Mouse (Mus musculus) midbrain, embryonic 12.5 days (tissue): ENCODE measurements around the gene Cyp21a1. TPM values are rescaled to one million over a fixed set of nuclear protein-coding genes. Genes with fewer than 3 reads are reported as not detected.
"Not testable (repeated sequence)": the region's sequence is repeated elsewhere in the genome, so short reads cannot be mapped to it uniquely, and the experiment has no call there.

Experiments used
- ATAC-seq: fragments of 200-750 bp; cut with Nextera tagmentation; 2 replicates; pipeline ENCODE4 v1.8.0; 2017; ENCODE audit warnings: low read depth, moderate TSS enrichment, moderate library complexity; ENCODE audit not compliant: low FRiP score
- H3K27ac ChIP-seq: fragments of 300-500 bp; sonication (generic); replicated peaks from 2 replicates; pipeline ENCODE4 v1.5.1; 2016; ENCODE audit warnings: mild to moderate bottlenecking
- H3K27me3 ChIP-seq: fragments of 300-500 bp; sonication (generic); 2 replicates; pipeline ENCODE4 v1.6.1; 2016; ENCODE audit warnings: mild to moderate bottlenecking
- H3K36me3 ChIP-seq: fragments of 300-500 bp; sonication (generic); 2 replicates; pipeline ENCODE4 v1.6.1; 2016
- H3K4me1 ChIP-seq: fragments of 300-500 bp; sonication (generic); 2 replicates; pipeline ENCODE4 v1.6.1; 2016
- H3K4me2 ChIP-seq: fragments of 300-500 bp; sonication (generic); replicated peaks from 2 replicates; pipeline ENCODE4 v1.6.1; 2016; ENCODE audit warnings: mild to moderate bottlenecking, moderate library complexity
- H3K4me3 ChIP-seq: fragments of 300-500 bp; sonication (generic); 2 replicates; pipeline ENCODE4 v1.5.1; 2016; ENCODE audit warnings: mild to moderate bottlenecking
- H3K9ac ChIP-seq: fragments of 300-500 bp; sonication (generic); replicated peaks from 2 replicates; pipeline ENCODE4 v1.6.1; 2016; ENCODE audit warnings: mild to moderate bottlenecking, moderate library complexity
- H3K9me3 ChIP-seq: fragments of 300-500 bp; sonication (generic); 2 replicates; pipeline ENCODE4 v1.6.1; 2016; ENCODE audit warnings: mild to moderate bottlenecking
- WGBS: fragments of 180-500 bp; shearing (Covaris S2); methylation state at CpG from one replicate; pipeline ENCODE4 v1.1.7; 2016; 5-methylcytosine and 5-hydroxymethylcytosine counted together
- polyA plus RNA-seq: library from polyadenylated mRNA; unstranded; fragments of >200 nt; fragmentation: Nextera tagmentation; extraction: Ambion mirVana; gene quantifications from 2 replicates; pipeline ENCODE4 v1.2.1, GENCODE M21; 2016

Gene Cyp21a1
- polyA plus RNA-seq, 1 experiment from 2014 or later, result not detected

DNA sequence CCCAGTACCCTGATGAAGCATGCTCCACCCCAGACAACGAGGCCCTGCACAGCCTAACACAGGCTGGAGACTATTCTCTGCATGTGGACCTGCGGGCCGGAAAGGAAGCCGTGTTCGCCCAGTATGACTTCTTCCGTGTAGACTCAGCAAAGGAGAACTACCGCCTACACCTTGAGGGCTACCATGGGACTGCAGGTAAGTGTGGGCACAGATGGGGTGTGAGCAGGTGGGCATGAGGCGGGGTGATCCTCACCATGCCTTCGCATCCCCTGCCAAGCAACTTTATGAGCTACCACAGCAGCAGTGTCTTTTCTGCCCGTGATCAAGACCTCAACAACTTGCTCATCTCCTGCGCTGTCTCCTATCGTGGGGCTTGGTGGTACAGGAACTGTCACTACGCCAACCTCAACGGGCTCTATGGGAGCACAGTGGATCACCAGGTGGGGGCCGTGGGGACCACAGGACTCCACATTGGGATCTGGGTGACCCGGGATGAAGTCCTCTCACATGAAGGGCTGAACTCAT lies 3.5 kb downstream of the Cyp21a1 start:
- not testable (repeated sequence) for H3K9me3 ChIP-seq, H3K36me3 ChIP-seq, H3K27me3 ChIP-seq, ATAC-seq, H3K4me2 ChIP-seq, H3K4me1 ChIP-seq, H3K9ac ChIP-seq, H3K4me3 ChIP-seq, H3K27ac ChIP-seq
- 91% methylated on average over 16 of the region's 16 CpGs for WGBS

DNA sequence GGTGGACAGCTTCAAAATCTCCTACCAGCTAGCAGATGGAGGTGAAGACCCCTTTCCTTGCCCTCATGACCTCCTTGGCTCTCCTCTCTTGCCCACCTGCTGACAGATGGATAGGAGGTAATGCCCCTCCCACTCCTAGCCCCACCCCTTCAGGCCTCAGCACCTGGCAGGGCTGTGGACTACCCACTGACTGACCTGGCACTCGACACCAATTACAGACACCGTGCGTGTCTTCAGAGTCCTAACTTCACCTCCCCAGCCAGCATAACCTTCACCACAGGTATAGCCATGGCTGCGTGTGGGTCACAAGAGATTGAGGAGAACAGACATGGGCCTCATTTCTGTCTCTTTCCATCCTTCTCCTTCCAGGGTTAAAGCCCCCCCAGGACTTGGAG lies 4.8 kb downstream of the Cyp21a1 start:
- ATAC-seq, result no peak
- no peak overlapping the region for H3K4me2 ChIP-seq

DNA sequence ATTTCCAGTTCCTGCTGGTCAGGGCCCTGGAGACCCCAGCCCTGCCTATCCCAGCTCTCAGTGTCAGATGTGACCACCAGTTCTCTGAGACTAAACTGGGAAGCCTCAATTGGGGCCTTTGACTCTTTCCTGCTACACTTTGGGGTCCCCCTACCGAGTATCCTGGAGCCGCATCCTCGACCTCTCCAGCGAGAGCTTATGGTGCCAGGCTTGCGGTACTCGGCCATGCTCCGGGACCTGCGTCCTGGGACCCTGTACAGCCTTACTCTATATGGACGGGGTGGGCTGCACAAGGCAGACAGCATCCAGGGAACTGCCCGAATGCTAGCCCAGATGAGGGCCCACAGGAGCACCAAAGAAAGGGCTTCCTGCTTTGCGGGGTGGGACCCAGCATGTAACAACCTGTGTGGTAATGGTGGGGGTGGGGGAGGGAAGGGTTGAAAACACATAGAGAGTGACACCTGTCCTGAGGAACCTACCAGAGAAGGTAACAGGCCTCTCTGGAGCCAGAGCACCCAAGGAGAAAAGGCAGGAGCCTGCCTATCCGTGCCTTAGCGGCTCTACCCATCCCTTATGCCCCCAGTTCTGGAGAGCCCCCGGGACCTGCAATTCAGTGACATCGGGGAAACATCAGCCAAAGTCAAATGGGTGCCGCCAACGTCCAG lies 5.4 kb downstream of the Cyp21a1 start:
- 90% methylated on average over 17 of the region's 17 CpGs for WGBS
- H3K9me3 ChIP-seq, result no peaks in the 10 kb centered on the region
- no peaks in the 10 kb centered on the region for H3K36me3 ChIP-seq
- no peak overlapping the region for H3K4me2 ChIP-seq
- H3K9ac ChIP-seq, result no peak overlapping the region
- no peak overlapping the region for H3K27ac ChIP-seq
- no peak overlapping the region for H3K4me3 ChIP-seq
- ATAC-seq, result no peak
- H3K4me1 ChIP-seq, result no peaks in the 10 kb centered on the region
- no peaks in the 10 kb centered on the region for H3K27me3 ChIP-seq

More for the DNA sequence above, 4.8 kb downstream of the Cyp21a1 start:
- H3K9me3 ChIP-seq, result no peaks in the 10 kb centered on the region
- WGBS, result 87% methylated on average over 4 of the region's 4 CpGs
- H3K27me3 ChIP-seq, result no peaks in the 10 kb centered on the region
- no peak overlapping the region for H3K27ac ChIP-seq
- H3K4me1 ChIP-seq, result no peaks in the 10 kb centered on the region
- no peak overlapping the region for H3K9ac ChIP-seq
- no peaks in the 10 kb centered on the region for H3K36me3 ChIP-seq
- H3K4me3 ChIP-seq, result no peak overlapping the region

DNA sequence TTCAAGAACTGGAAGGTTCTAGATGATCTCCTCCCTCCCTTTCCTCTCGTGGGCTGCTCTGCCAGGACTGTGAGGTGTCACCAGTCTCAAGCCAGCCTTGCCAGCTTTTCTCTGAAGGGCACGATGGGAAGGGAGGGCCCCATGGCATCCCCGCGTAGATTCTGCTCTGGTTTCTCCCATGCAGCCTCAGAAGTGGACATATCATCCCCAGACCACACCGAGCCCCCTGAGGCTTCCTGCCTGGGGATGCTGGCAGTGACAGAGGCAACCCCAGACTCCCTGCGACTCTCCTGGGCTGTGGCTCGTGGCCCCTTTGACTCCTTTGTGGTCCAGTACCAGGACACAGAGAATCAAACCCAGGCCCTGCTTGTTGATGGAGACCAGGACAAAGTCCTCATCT lies 6.3 kb downstream of the Cyp21a1 start:
- not testable (repeated sequence) for H3K9me3 ChIP-seq, H3K27ac ChIP-seq, H3K4me1 ChIP-seq, H3K4me3 ChIP-seq, H3K27me3 ChIP-seq, H3K4me2 ChIP-seq, ATAC-seq, H3K9ac ChIP-seq, H3K36me3 ChIP-seq
- WGBS, result 88% methylated on average over 6 of the region's 7 CpGs

DNA sequence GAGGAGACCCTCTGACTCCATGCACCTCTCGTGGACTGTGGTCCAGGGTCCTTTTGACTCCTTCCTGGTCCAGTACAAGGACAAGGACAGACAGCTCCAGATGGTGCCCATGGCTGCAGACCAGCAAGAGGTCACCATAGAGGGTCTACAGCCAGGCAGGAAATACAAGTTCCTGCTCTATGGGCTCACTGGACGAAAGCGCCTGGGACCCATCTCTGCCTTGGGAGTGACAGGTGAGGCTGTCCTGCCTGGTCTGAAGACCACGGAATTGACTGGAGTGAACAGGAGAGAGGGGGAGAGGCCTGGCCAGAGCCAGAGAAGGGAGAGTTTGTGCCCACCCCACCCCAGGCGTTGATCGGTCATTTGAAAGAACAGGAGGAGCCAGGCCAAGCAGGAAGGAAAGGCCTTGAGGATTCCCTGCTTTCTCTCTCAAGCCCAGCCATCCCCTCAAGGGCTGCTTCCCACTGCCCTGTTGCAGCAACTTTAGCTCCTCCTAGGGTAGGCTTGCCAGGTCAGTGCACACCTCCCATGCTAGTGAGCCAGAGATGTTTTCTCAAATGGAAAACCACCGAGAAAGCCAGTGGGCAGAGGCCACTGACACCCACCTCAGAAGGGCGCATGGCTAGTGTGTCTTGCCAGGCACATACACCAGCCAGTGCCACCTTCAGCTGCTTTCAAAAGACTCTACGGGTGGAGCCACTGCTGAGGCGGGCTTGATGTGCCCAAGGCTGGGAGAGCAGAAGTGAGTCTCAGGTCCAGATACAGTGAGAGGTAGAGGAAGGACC lies 7.0 kb downstream of the Cyp21a1 start:
- H3K27me3 ChIP-seq, ATAC-seq, H3K9me3 ChIP-seq, H3K36me3 ChIP-seq, H3K27ac ChIP-seq, H3K4me1 ChIP-seq, H3K9ac ChIP-seq, H3K4me2 ChIP-seq, H3K4me3 ChIP-seq: not testable (repeated sequence)
- WGBS, result 89% methylated on average over 10 of the region's 10 CpGs

DNA sequence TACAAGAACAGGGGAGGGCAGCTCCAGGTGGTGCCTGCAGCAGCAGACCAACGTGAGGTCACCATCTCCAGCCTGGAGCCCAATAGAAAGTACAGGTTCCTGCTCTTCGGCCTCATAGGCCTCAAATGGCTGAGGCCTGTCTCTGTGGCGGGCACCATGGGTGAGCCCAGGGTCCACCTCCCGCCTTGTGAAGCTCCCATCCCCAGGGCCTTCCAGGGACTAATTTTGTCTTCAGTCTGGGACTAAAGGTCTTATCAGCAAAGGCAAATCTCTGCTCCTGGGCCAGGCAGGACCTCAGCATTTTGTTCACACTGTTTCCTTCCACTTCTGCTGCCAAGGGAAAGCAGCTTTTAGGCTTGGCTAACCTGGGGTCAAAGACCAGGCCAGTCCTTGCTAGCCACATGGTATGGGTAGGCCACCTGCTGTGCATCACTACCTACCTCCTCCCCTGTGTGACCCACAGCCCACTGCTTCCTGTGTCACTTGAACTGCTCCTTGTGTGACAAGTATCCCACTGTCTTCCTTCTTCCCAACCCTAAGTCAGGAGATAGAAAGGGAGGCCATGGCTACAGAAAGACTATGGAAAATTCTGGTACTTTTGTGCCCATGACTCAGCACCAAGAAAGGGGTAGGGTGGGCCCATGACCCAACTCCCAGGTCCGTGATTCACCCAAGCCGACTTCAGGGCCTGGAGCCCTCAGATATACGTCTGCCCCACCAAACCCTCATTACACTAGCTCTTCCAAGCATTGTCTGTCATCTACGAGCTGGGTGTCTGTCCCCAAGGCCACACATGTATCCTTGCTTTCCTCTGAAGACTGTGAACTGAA lies 7.8 kb downstream of the Cyp21a1 start:
- Histone ChIP-seq H3K27me3 (no peaks in the 10 kb centered on the region), H3K36me3 (no peaks in the 10 kb centered on the region), H3K27ac (no peak overlapping the region), H3K4me1 (no peaks in the 10 kb centered on the region), H3K4me3 (no peak overlapping the region), H3K9ac (no peak overlapping the region), H3K9me3 (0 out of 2 replicates have a peak, but pooled peaks cover 7% of the 10 kb centered on the region), H3K4me2 (no peak overlapping the region)
- 79% methylated on average over 8 of the region's 8 CpGs for WGBS
- ATAC-seq, result no peak

DNA sequence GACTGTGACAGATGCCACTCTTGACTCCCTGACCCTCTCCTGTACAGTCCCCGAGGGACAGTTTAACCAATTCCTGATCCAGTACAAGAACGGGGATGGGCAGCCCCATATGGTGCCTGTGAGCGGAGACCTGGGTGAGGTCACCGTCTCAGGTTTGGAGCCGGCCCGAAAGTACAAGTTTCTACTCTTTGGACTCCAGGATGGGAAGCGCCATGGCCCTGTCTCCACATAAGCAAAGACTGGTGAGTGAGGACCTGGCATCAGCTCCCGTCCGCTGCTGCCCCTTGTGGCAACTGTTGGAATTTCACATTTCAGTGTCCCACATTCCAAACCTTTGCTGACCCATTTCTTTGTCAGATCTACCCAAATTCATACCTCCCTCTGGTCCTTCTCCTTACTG lies 8.7 kb downstream of the Cyp21a1 start:
- Histone ChIP-seq H3K4me2 (no peak overlapping the region), H3K4me1 (no peaks in the 10 kb centered on the region), H3K27me3 (no peaks in the 10 kb centered on the region), H3K27ac (no peak overlapping the region), H3K4me3 (no peak overlapping the region), H3K9me3 (0 out of 2 replicates have a peak, but pooled peaks cover 7% of the 10 kb centered on the region), H3K9ac (no peak overlapping the region), H3K36me3 (no peaks in the 10 kb centered on the region)
- 72% methylated on average over 9 of the region's 9 CpGs for WGBS
- ATAC-seq, result no peak

DNA sequence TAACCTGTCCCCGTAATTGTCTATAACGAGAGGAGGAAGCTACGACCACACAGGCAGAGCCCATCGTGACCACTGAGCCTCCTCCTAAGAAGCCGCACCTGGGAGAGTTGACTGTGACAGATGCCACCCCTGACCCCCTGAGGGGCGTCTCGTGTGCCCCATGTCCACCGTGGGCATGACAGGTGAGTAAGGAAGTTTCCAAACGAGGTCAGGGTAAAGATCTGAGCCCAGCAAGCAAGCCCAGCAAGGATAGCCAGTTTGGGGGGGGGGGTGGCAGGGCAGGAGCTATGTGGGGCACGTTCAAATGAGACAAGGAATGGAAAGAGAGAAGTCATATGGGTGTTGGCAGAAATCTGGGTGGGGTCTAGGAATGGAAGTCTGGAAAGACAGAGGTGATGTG lies 9.3 kb downstream of the Cyp21a1 start:
- no peak overlapping the region for H3K4me3 ChIP-seq
- no peak for ATAC-seq
- no peak overlapping the region for H3K4me2 ChIP-seq
- no peak overlapping the region for H3K27ac ChIP-seq
- no peaks in the 10 kb centered on the region for H3K27me3 ChIP-seq
- no peaks in the 10 kb centered on the region for H3K36me3 ChIP-seq
- H3K9me3 ChIP-seq, result 0 out of 2 replicates have a peak, but pooled peaks cover 7% of the 10 kb centered on the region
- H3K4me1 ChIP-seq, result no peaks in the 10 kb centered on the region
- H3K9ac ChIP-seq, result no peak overlapping the region
- 84% methylated on average over 10 of the region's 10 CpGs for WGBS

DNA sequence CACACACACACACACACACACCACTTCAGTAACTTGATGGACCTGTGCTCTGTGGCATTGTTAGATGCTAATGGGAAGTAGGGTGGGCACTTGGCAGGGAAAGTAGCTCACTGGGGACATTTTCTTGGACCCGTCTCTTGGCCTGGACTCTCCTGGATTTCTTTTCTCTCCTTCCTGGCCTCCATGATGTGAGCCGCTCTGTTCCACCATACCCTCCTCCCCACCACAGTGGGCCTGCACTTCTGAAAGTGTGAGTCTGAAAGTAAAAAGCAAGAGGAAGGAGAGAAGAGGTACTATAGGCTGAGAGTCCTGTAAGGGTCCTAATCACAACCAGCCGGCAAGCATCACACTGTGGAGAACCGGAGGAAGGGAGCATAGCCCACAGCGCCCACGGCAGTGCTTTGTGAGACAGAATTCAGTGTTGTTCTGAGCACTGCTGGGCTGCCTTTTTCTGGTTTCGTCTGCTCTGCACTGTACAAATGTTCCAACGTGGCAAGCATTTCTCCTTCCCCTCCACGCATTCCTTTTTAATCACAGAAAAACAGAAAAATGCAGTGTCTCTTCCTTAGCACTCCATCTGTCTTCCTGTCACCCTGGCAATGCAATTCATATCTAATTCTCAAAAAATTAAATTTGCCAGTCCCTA lies 26.6 kb downstream of the Cyp21a1 start:
- H3K27ac ChIP-seq, result no peak overlapping the region
- peaks cover 14% of the 10 kb centered on the region; the same call in 1 of the 2 replicates for H3K9me3 ChIP-seq
- WGBS, result 76% methylated on average over 9 of the region's 9 CpGs
- H3K9ac ChIP-seq, result no peak overlapping the region
- no peak overlapping the region for H3K4me2 ChIP-seq
- no peaks in the 10 kb centered on the region for H3K27me3 ChIP-seq
- ATAC-seq, result no peak
- no peak overlapping the region for H3K4me3 ChIP-seq
- H3K36me3 ChIP-seq, result no peaks in the 10 kb centered on the region
- no peaks in the 10 kb centered on the region for H3K4me1 ChIP-seq

DNA sequence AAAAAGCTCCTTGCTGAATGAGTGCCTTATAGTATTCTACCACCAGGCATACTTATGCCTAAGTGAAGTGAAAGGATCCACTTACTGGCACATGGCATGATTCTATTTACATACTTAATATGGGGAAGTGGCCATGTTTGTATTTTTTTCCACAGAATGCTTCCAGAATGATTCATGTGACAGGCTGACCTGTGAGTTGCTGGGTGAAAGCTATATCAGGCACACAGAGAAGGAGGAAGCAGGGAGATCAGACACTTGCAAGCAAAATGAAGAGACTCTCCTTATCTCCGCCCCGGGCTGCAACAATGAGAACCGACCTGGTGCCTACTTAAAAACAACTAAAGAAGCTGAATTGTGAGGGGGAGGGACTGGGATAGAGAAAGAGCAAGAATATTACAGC lies 42.9 kb downstream of the Cyp21a1 start:
- H3K27ac ChIP-seq, result no peak overlapping the region
- H3K9me3 ChIP-seq, result no peaks in the 10 kb centered on the region
- H3K27me3 ChIP-seq, result no peaks in the 10 kb centered on the region
- no peak overlapping the region for H3K9ac ChIP-seq
- no peaks in the 10 kb centered on the region for H3K4me1 ChIP-seq
- ATAC-seq, result no peak
- 89% methylated on average over 3 of the region's 3 CpGs for WGBS
- no peak overlapping the region for H3K4me2 ChIP-seq
- no peak overlapping the region for H3K4me3 ChIP-seq
- H3K36me3 ChIP-seq, result no peaks in the 10 kb centered on the region
